Mouse (Mus musculus): ENCODE data around the gene Psrc1. TPM values are rescaled to one million over a fixed set of nuclear protein-coding genes. Genes with fewer than 3 reads are reported as not detected.

The Psrc1 gene
- polyA plus RNA-seq, 1 experiment from 2014 or later: 26.1 TPM

- WGBS: 74% methylated on average over 6 of the region's 6 CpGs
- Histone ChIP-seq H3K4me1 (ENCODE audit: control insufficient read depth, insufficient read depth, low read length) (peaks cover 23% of the 10 kb centered on the region), H3K36me3 (ENCODE audit: control insufficient read depth, insufficient read depth, low read length) (no peaks in the 10 kb centered on the region), H3K9ac (ENCODE audit: low read depth, low read length) (no peak overlapping the region), H3K9me3 (ENCODE audit: control insufficient read depth, low read length) (no peaks in the 10 kb centered on the region), H3K27ac (ENCODE audit: low read length) (no peak overlapping the region), H3K4me2 (ENCODE audit: low read depth, low read length) (no peak overlapping the region), H3K27me3 (replicated peaks; ENCODE audit: control insufficient read depth, insufficient read depth, low read length) (no peaks in the 10 kb centered on the region), H3K4me3 (ENCODE audit: low read length) (no peak overlapping the region)
- no peak for ATAC-seq
These were observed 2.9 kb upstream of the Psrc1 start for GRCm38 (mm10) chr3:108380695-108381094.

GRCm38 (mm10) chr3:108381945-108382875, 1.4 kb upstream of the Psrc1 start:
- no peaks in the 10 kb centered on the region for H3K36me3 ChIP-seq (ENCODE audit: control insufficient read depth, insufficient read depth, low read length)
- peaks cover 25% of the 10 kb centered on the region for H3K4me1 ChIP-seq (ENCODE audit: control insufficient read depth, insufficient read depth, low read length)
- H3K4me2 ChIP-seq (ENCODE audit: low read depth, low read length): peak overlapping the region; percentile 8; the same call in 1 of the 2 replicates
- H3K27ac ChIP-seq (ENCODE audit: low read length): no peak overlapping the region
- no peak for ATAC-seq
- 0 out of 2 replicates have a peak overlapping the region, but pooled peaks have one; percentile 23 for H3K9ac ChIP-seq (ENCODE audit: low read depth, low read length)
- 52% methylated on average over 14 of the region's 14 CpGs for WGBS
- no peaks in the 10 kb centered on the region for H3K9me3 ChIP-seq (ENCODE audit: control insufficient read depth, low read length)
- H3K4me3 ChIP-seq (ENCODE audit: low read length): no peak overlapping the region
- no peaks in the 10 kb centered on the region for H3K27me3 ChIP-seq (replicated peaks; ENCODE audit: control insufficient read depth, insufficient read depth, low read length)

- Histone ChIP-seq H3K27me3 (replicated peaks; ENCODE audit: control insufficient read depth, insufficient read depth, low read length) (no peaks in the 10 kb centered on the region), H3K9me3 (ENCODE audit: control insufficient read depth, low read length) (no peaks in the 10 kb centered on the region), H3K27ac (ENCODE audit: low read length) (no peak overlapping the region), H3K4me2 (ENCODE audit: low read depth, low read length) (peak overlapping the region; percentile 70), H3K9ac (ENCODE audit: low read depth, low read length) (peak overlapping the region; percentile 71), H3K4me3 (ENCODE audit: low read length) (peak overlapping the region; percentile 75), H3K36me3 (ENCODE audit: control insufficient read depth, insufficient read depth, low read length) (no peaks in the 10 kb centered on the region), H3K4me1 (ENCODE audit: control insufficient read depth, insufficient read depth, low read length) (peaks cover 32% of the 10 kb centered on the region)
- ATAC-seq: no peak
- 33% methylated on average over 2 of the region's 2 CpGs for WGBS
These were observed 786 bp downstream of the Psrc1 start for GRCm38 (mm10) chr3:108384425-108384824.

- no peaks in the 10 kb centered on the region for H3K9me3 ChIP-seq (ENCODE audit: control insufficient read depth, low read length)
- no peak overlapping the region for H3K9ac ChIP-seq (ENCODE audit: low read depth, low read length)
- WGBS: 79% methylated on average over 10 of the region's 10 CpGs
- no peak overlapping the region for H3K4me3 ChIP-seq (ENCODE audit: low read length)
- H3K36me3 ChIP-seq (ENCODE audit: control insufficient read depth, insufficient read depth, low read length): no peaks in the 10 kb centered on the region
- no peak overlapping the region for H3K4me2 ChIP-seq (ENCODE audit: low read depth, low read length)
- H3K4me1 ChIP-seq (ENCODE audit: control insufficient read depth, insufficient read depth, low read length): peaks cover 33% of the 10 kb centered on the region
- no peak overlapping the region for H3K27ac ChIP-seq (ENCODE audit: low read length)
- ATAC-seq: no peak
- no peaks in the 10 kb centered on the region for H3K27me3 ChIP-seq (replicated peaks; ENCODE audit: control insufficient read depth, insufficient read depth, low read length)
These were observed 2.5 kb downstream of the Psrc1 start for GRCm38 (mm10) chr3:108386186-108386585.

GRCm38 (mm10) chr3:108389111-108389545, 5.5 kb downstream of the Psrc1 start:
- Histone ChIP-seq H3K4me1 (ENCODE audit: control insufficient read depth, insufficient read depth, low read length) (peaks cover 30% of the 10 kb centered on the region), H3K9ac (ENCODE audit: low read depth, low read length) (peak overlapping the region; percentile 43; the same call in 1 of the 2 replicates), H3K4me2 (ENCODE audit: low read depth, low read length) (no peak overlapping the region), H3K4me3 (ENCODE audit: low read length) (no peak overlapping the region), H3K27me3 (replicated peaks; ENCODE audit: control insufficient read depth, insufficient read depth, low read length) (no peaks in the 10 kb centered on the region), H3K27ac (ENCODE audit: low read length) (0 out of 2 replicates have a peak overlapping the region, but pooled peaks have one; percentile 5), H3K9me3 (ENCODE audit: control insufficient read depth, low read length) (no peaks in the 10 kb centered on the region), H3K36me3 (ENCODE audit: control insufficient read depth, insufficient read depth, low read length) (no peaks in the 10 kb centered on the region)
- ATAC-seq: peak; percentile 85
- 0% methylated on average over 5 of the region's 5 CpGs for WGBS

- peaks cover 18% of the 10 kb centered on the region for H3K4me1 ChIP-seq (ENCODE audit: control insufficient read depth, insufficient read depth, low read length)
These were observed 8.7 kb downstream of the Psrc1 start for GRCm38 (mm10) chr3:108392299-108392698.

GRCm38 (mm10) chr3:108392793-108393192, 9.2 kb downstream of the Psrc1 start:
- no peak for ATAC-seq
- peaks cover 18% of the 10 kb centered on the region for H3K4me1 ChIP-seq (ENCODE audit: control insufficient read depth, insufficient read depth, low read length)
- peak overlapping the region; percentile 35; the same call in 1 of the 2 replicates for H3K4me2 ChIP-seq (ENCODE audit: low read depth, low read length)
- no peak overlapping the region for H3K27ac ChIP-seq (ENCODE audit: low read length)
- 65% methylated on average over 15 of the region's 15 CpGs for WGBS
- H3K36me3 ChIP-seq (ENCODE audit: control insufficient read depth, insufficient read depth, low read length): no peaks in the 10 kb centered on the region
- H3K4me3 ChIP-seq (ENCODE audit: low read length): no peak overlapping the region
- no peaks in the 10 kb centered on the region for H3K9me3 ChIP-seq (ENCODE audit: control insufficient read depth, low read length)
- no peaks in the 10 kb centered on the region for H3K27me3 ChIP-seq (replicated peaks; ENCODE audit: control insufficient read depth, insufficient read depth, low read length)
- H3K9ac ChIP-seq (ENCODE audit: low read depth, low read length): peak overlapping the region; percentile 50; the same call in 1 of the 2 replicates

More at GRCm38 (mm10) chr3:108392299-108392698, 8.7 kb downstream of the Psrc1 start:
- Histone ChIP-seq H3K27me3 (replicated peaks; ENCODE audit: control insufficient read depth, insufficient read depth, low read length) (no peaks in the 10 kb centered on the region), H3K9ac (ENCODE audit: low read depth, low read length) (peak overlapping the region; percentile 50; the same call in 1 of the 2 replicates), H3K4me2 (ENCODE audit: low read depth, low read length) (peak overlapping the region; percentile 35), H3K4me3 (ENCODE audit: low read length) (no peak overlapping the region), H3K9me3 (ENCODE audit: control insufficient read depth, low read length) (no peaks in the 10 kb centered on the region), H3K36me3 (ENCODE audit: control insufficient read depth, insufficient read depth, low read length) (no peaks in the 10 kb centered on the region), H3K27ac (ENCODE audit: low read length) (no peak overlapping the region)
- WGBS: 18% methylated on average over 10 of the region's 10 CpGs
- ATAC-seq: no peak

GRCm38 (mm10) chr3:108398281-108398680, 14.6 kb downstream of the Psrc1 start:
- Histone ChIP-seq H3K4me1 (ENCODE audit: control insufficient read depth, insufficient read depth, low read length) (peaks cover 5% of the 10 kb centered on the region; the same call in 1 of the 2 replicates), H3K4me2 (ENCODE audit: low read depth, low read length) (no peak overlapping the region), H3K36me3 (ENCODE audit: control insufficient read depth, insufficient read depth, low read length) (no peaks in the 10 kb centered on the region), H3K4me3 (ENCODE audit: low read length) (no peak overlapping the region), H3K27me3 (replicated peaks; ENCODE audit: control insufficient read depth, insufficient read depth, low read length) (no peaks in the 10 kb centered on the region), H3K9me3 (ENCODE audit: control insufficient read depth, low read length) (no peaks in the 10 kb centered on the region), H3K27ac (ENCODE audit: low read length) (no peak overlapping the region), H3K9ac (ENCODE audit: low read depth, low read length) (no peak overlapping the region)
- 84% methylated on average over 9 of the region's 9 CpGs for WGBS
- ATAC-seq: no peak

GRCm38 (mm10) chr3:108400442-108400841, 16.8 kb downstream of the Psrc1 start:
- Histone ChIP-seq H3K27me3 (replicated peaks; ENCODE audit: control insufficient read depth, insufficient read depth, low read length) (no peaks in the 10 kb centered on the region), H3K36me3 (ENCODE audit: control insufficient read depth, insufficient read depth, low read length) (no peaks in the 10 kb centered on the region), H3K4me1 (ENCODE audit: control insufficient read depth, insufficient read depth, low read length) (peaks cover 5% of the 10 kb centered on the region; the same call in 1 of the 2 replicates), H3K27ac (ENCODE audit: low read length) (no peak overlapping the region), H3K9me3 (ENCODE audit: control insufficient read depth, low read length) (no peaks in the 10 kb centered on the region), H3K4me3 (ENCODE audit: low read length) (no peak overlapping the region), H3K9ac (ENCODE audit: low read depth, low read length) (no peak overlapping the region), H3K4me2 (ENCODE audit: low read depth, low read length) (no peak overlapping the region)
- no peak for ATAC-seq
- WGBS: 87% methylated on average over 5 of the region's 5 CpGs

All from intestine, embryonic 16.5 days (tissue).